Mouse (Mus musculus) liver, embryonic 13.5 days (tissue): Measurements from ENCODE around the gene Prkcd. TPM values are rescaled to one million over a fixed set of nuclear protein-coding genes. Genes with fewer than 3 reads are reported as not detected.

Experiments used
- ATAC-seq: fragments of 200-750 bp; cut with Nextera tagmentation; 2 replicates; pipeline ENCODE4 v1.8.0; 2017; ENCODE audit warnings: low read depth, mild to moderate bottlenecking, moderate number of reproducible peaks, moderate library complexity
- DNase-seq: peaks from one replicate; pipeline ENCODE4 v3.0.0; 2022
- H3K27ac ChIP-seq: fragments of 300-500 bp; sonication (generic); 2 replicates; pipeline ENCODE4 v1.5.1; 2015; ENCODE audit warnings: moderate library complexity, mild to moderate bottlenecking, inconsistent platforms
- H3K27me3 ChIP-seq: fragments of 300-500 bp; sonication (generic); 2 replicates; pipeline ENCODE4 v1.6.1; 2015; ENCODE audit warnings: mild to moderate bottlenecking, inconsistent platforms
- H3K36me3 ChIP-seq: fragments of 300-500 bp; sonication (generic); 2 replicates; pipeline ENCODE4 v1.6.1; 2015; ENCODE audit warnings: mild to moderate bottlenecking, inconsistent platforms
- H3K4me1 ChIP-seq: fragments of 300-500 bp; sonication (generic); replicated peaks from 2 replicates; pipeline ENCODE4 v1.6.1; 2015; ENCODE audit warnings: inconsistent platforms
- H3K4me2 ChIP-seq: fragments of 300-500 bp; sonication (generic); 2 replicates; pipeline ENCODE4 v1.6.1; 2015; ENCODE audit warnings: inconsistent platforms, mild to moderate bottlenecking, moderate library complexity
- H3K4me3 ChIP-seq: fragments of 300-500 bp; sonication (generic); replicated peaks from 2 replicates; pipeline ENCODE4 v1.5.1; 2015; ENCODE audit warnings: mild to moderate bottlenecking, inconsistent platforms
- H3K9ac ChIP-seq: fragments of 300-500 bp; sonication (generic); 2 replicates; pipeline ENCODE4 v1.6.1; 2015; ENCODE audit warnings: mild to moderate bottlenecking, inconsistent platforms
- H3K9me3 ChIP-seq: fragments of 300-500 bp; sonication (generic); replicated peaks from 2 replicates; pipeline ENCODE4 v1.6.1; 2016; ENCODE audit warnings: inconsistent platforms
- WGBS: fragments of 180-500 bp; shearing (Covaris S2); methylation state at CpG from one replicate; pipeline ENCODE4 v1.1.7; 2015; ENCODE audit not compliant: insufficient replicate concordance; 5-methylcytosine and 5-hydroxymethylcytosine counted together
- polyA plus RNA-seq: library from polyadenylated mRNA; unstranded; fragments of >200 nt; fragmentation: Nextera tagmentation; extraction: Ambion mirVana; gene quantifications from 2 replicates; pipeline ENCODE4 v1.2.1, GENCODE M21; 2015

Gene Prkcd
- polyA plus RNA-seq, 1 experiment from 2014 or later: 16.0 TPM

GRCm38 (mm10) chr14:30619982-30620578 is 5.9 kb downstream of the Prkcd start:
- ATAC-seq: no peak
- WGBS: 38% methylated on average over 7 of the region's 7 CpGs

DNA sequence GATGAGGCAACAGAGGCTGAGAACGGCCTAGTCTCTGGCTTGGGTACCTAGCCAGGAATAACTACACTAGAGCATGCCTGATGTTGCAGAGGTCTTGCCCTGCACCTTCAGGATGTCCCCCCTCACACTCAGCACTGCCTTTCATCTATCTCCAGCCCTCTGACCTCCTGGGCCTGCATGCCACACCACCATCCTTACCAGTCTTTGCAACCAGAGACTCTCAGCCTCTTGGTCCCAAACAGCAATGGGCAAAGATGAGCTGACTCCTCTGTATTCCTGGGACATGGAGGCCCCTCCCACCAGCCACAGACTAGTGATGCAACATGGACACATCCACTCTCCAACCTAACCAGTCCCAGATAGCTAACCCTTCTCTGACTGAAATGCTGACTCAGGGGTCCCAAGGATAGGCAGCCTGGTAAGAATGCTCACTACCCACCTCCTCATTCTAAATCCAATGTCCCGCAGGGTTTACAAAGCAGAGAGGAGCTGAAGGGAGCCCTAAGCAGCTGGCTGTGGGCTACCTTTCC is 7.2 kb downstream of the Prkcd start:
- H3K27ac ChIP-seq: no peak overlapping the region
- ATAC-seq: no peak
- no peak for DNase-seq
- no peaks in the 10 kb centered on the region for H3K36me3 ChIP-seq
- H3K4me1 ChIP-seq: peaks cover 79% of the 10 kb centered on the region
- no peak overlapping the region for H3K9ac ChIP-seq
- WGBS: 70% methylated on average over 2 of the region's 2 CpGs
- no peaks in the 10 kb centered on the region for H3K27me3 ChIP-seq
- no peak overlapping the region for H3K4me2 ChIP-seq
- H3K4me3 ChIP-seq: no peak overlapping the region
- H3K9me3 ChIP-seq: no peaks in the 10 kb centered on the region

More at GRCm38 (mm10) chr14:30619982-30620578, 5.9 kb downstream of the Prkcd start:
- Histone ChIP-seq H3K9ac (no peak overlapping the region), H3K4me3 (no peak overlapping the region), H3K27me3 (no peaks in the 10 kb centered on the region), H3K4me2 (no peak overlapping the region), H3K9me3 (no peaks in the 10 kb centered on the region), H3K36me3 (no peaks in the 10 kb centered on the region), H3K27ac (peak overlapping the region; percentile 19; the same call in 1 of the 2 replicates), H3K4me1 (peaks cover 87% of the 10 kb centered on the region)
- DNase-seq: peak; percentile 17

DNA sequence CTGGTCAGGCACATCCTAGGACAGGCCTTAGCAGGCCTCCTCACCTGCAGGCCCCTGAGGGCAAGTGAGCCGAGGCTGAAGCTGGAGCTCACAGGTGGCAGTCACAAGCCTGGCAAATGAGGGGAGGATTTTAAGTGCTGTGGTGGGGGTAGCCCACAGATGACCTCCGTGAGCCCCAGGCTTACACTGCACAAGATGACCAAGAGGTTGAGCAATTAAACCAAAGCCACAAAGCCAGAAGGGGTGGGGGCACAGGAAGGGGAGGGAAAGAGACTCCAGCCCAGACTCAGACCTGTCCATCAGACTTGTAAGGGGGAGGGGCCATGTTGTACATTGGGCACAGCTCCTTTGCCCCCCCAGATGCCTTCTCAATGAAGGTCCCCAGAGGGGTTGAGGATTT is 9.3 kb downstream of the Prkcd start:
- Histone ChIP-seq H3K9me3 (no peaks in the 10 kb centered on the region), H3K36me3 (no peaks in the 10 kb centered on the region), H3K4me3 (no peak overlapping the region), H3K27me3 (no peaks in the 10 kb centered on the region), H3K4me1 (peaks cover 78% of the 10 kb centered on the region), H3K9ac (no peak overlapping the region), H3K27ac (no peak overlapping the region), H3K4me2 (no peak overlapping the region)
- WGBS: 49% methylated on average over 2 of the region's 2 CpGs
- DNase-seq (no peak), ATAC-seq (0 out of 2 replicates have a peak, but pooled peaks have one; percentile 6)

- DNase-seq (no peak), ATAC-seq (no peak)
- peaks cover 54% of the 10 kb centered on the region for H3K4me1 ChIP-seq
- no peak overlapping the region for H3K4me3 ChIP-seq
- no peak overlapping the region for H3K9ac ChIP-seq
- H3K9me3 ChIP-seq: no peaks in the 10 kb centered on the region
- H3K27me3 ChIP-seq: no peaks in the 10 kb centered on the region
- peaks cover 11% of the 10 kb centered on the region; the same call in 1 of the 2 replicates for H3K36me3 ChIP-seq
- no peak overlapping the region for H3K27ac ChIP-seq
- 65% methylated on average over 2 of the region's 2 CpGs for WGBS
- no peak overlapping the region for H3K4me2 ChIP-seq
Observed at GRCm38 (mm10) chr14:30612962-30613715, 12.9 kb downstream of the Prkcd start.

DNA sequence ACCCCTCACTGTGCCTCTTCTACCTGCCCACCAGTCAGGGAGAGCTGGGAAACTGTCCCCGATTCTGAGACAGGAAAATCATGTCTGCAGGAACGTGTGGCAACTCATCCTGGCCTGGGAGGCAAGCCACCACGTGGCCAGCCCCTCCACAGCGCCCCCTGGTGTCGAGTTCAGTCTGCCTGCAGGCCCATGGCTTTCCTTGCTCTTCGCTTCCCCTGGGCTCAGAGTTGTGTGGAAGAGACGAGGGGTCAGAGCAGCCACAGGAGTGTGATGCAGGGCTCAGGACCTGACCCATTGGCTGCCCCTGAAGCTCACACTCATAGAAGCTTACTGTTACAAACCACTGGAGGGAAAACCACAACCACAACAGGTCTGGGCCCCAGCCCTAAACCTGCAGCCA is 13.5 kb downstream of the Prkcd start:
- no peak overlapping the region; the same call in 1 of the 2 replicates for H3K9ac ChIP-seq
- ATAC-seq: peak; percentile 39; the same call in 1 of the 2 replicates
- no peak overlapping the region for H3K4me2 ChIP-seq

DNA sequence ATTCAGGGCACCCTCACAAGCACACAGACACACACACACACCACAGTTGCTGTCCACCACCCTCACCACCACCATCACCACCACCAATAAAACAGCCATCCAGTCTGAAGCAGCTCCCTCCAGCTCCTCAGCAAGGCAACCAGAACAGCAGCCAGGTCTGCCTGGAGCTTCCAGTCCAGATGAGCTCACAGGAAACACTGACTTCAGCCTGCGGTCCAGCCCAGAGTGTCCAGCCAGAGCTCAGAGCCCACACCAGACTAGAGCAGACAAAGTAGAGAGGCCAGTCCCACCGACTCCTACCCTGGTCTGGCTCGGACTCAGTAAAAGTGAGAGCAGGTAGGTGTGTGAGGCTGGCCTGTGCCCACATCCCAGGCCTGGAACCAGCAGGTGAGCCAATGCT is 15.1 kb downstream of the Prkcd start:
- ATAC-seq: no peak
- Histone ChIP-seq H3K27me3 (no peaks in the 10 kb centered on the region), H3K4me1 (peaks cover 40% of the 10 kb centered on the region), H3K4me3 (no peak overlapping the region), H3K36me3 (peaks cover 15% of the 10 kb centered on the region; the same call in 1 of the 2 replicates), H3K27ac (no peak overlapping the region), H3K9ac (no peak overlapping the region), H3K4me2 (no peak overlapping the region), H3K9me3 (no peaks in the 10 kb centered on the region)
- WGBS: 73% methylated on average over 3 of the region's 3 CpGs
- DNase-seq: no peak

More for the DNA sequence above, 13.5 kb downstream of the Prkcd start:
- H3K4me3 ChIP-seq: no peak overlapping the region
- no peaks in the 10 kb centered on the region for H3K9me3 ChIP-seq
- peaks cover 15% of the 10 kb centered on the region; the same call in 1 of the 2 replicates for H3K36me3 ChIP-seq
- peak; percentile 54 for DNase-seq
- 12% methylated on average over 7 of the region's 7 CpGs for WGBS
- no peaks in the 10 kb centered on the region for H3K27me3 ChIP-seq
- peaks cover 54% of the 10 kb centered on the region for H3K4me1 ChIP-seq
- H3K27ac ChIP-seq: no peak overlapping the region

GRCm38 (mm10) chr14:30610304-30610703 is 15.7 kb downstream of the Prkcd start:
- H3K4me2 ChIP-seq: no peak overlapping the region
- H3K4me1 ChIP-seq: peaks cover 39% of the 10 kb centered on the region
- WGBS: 72% methylated on average over 2 of the region's 2 CpGs
- no peak overlapping the region for H3K9ac ChIP-seq
- DNase-seq: no peak
- no peak for ATAC-seq
- H3K4me3 ChIP-seq: no peak overlapping the region
- no peaks in the 10 kb centered on the region for H3K9me3 ChIP-seq
- H3K27me3 ChIP-seq: no peaks in the 10 kb centered on the region
- H3K27ac ChIP-seq: no peak overlapping the region
- peaks cover 20% of the 10 kb centered on the region; the same call in 1 of the 2 replicates for H3K36me3 ChIP-seq

GRCm38 (mm10) chr14:30609499-30609898 is 16.5 kb downstream of the Prkcd start:
- Histone ChIP-seq H3K9ac (no peak overlapping the region), H3K4me2 (no peak overlapping the region), H3K4me3 (no peak overlapping the region), H3K4me1 (peaks cover 39% of the 10 kb centered on the region), H3K36me3 (peaks cover 20% of the 10 kb centered on the region; the same call in 1 of the 2 replicates), H3K27ac (no peak overlapping the region), H3K9me3 (no peaks in the 10 kb centered on the region), H3K27me3 (no peaks in the 10 kb centered on the region)
- no peak for DNase-seq
- no peak for ATAC-seq
- 76% methylated on average over 3 of the region's 3 CpGs for WGBS

DNA sequence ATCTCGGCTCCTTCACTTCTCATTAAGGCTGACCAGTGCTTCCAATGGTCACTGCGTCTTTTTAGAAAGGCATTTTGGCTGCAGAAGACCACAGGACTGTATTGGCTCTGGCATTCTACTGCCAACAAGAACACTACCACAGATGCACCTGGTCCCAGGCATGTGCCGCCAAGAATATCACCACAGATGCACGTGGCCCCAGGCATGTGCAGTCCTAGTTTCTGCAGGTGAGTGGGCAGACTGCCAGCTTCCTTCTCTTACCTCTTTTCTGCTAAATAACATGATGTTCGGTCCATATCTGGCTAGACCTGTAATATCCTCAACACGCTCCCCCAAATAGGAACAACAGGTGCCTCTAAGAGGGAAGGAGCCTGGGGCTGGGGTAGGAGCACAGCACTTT is 17.8 kb downstream of the Prkcd start:
- ATAC-seq (no peak), DNase-seq (no peak)
- Histone ChIP-seq H3K4me3 (no peak overlapping the region), H3K36me3 (peaks cover 20% of the 10 kb centered on the region; the same call in 1 of the 2 replicates), H3K4me1 (peaks cover 31% of the 10 kb centered on the region), H3K27me3 (no peaks in the 10 kb centered on the region), H3K27ac (no peak overlapping the region), H3K4me2 (no peak overlapping the region), H3K9ac (no peak overlapping the region), H3K9me3 (no peaks in the 10 kb centered on the region)
- 72% methylated on average over 6 of the region's 6 CpGs for WGBS

DNA sequence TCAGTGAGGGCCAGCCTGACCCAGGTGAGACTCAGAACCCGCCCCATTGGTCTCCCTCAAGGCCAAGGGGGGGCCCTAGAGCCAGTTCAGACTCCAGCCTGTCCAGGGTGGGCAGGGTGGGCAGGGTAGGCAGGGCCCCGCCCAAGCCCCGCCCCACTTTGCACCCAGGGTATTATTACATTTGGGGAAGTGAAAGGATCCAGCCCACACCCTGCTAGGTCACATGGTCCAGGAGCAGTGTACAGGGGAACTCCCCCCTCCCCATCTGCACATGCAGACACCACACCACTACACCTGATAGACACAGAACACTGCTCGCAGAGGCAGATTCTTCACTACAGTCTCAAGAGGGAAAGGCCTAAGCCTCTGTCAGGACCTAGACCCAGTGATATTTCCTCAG is 18.3 kb downstream of the Prkcd start:
- peaks cover 26% of the 10 kb centered on the region for H3K4me1 ChIP-seq
- no peak overlapping the region for H3K27ac ChIP-seq
- DNase-seq (no peak), ATAC-seq (peak; percentile 49)
- 53% methylated on average over 4 of the region's 4 CpGs for WGBS
- no peak overlapping the region for H3K4me3 ChIP-seq
- H3K4me2 ChIP-seq: no peak overlapping the region
- no peaks in the 10 kb centered on the region for H3K27me3 ChIP-seq
- no peak overlapping the region for H3K9ac ChIP-seq
- H3K36me3 ChIP-seq: peaks cover 20% of the 10 kb centered on the region; the same call in 1 of the 2 replicates
- H3K9me3 ChIP-seq: no peaks in the 10 kb centered on the region

GRCm38 (mm10) chr14:30606817-30607216 is 19.2 kb downstream of the Prkcd start:
- WGBS: 80% methylated on average over 5 of the region's 5 CpGs
- Histone ChIP-seq H3K9me3 (no peaks in the 10 kb centered on the region), H3K4me3 (no peak overlapping the region), H3K36me3 (peaks cover 27% of the 10 kb centered on the region; the same call in 1 of the 2 replicates), H3K27ac (no peak overlapping the region), H3K4me1 (peaks cover 17% of the 10 kb centered on the region), H3K27me3 (no peaks in the 10 kb centered on the region), H3K4me2 (no peak overlapping the region), H3K9ac (no peak overlapping the region)
- no peak for ATAC-seq
- DNase-seq: no peak
